Mouse (Mus musculus) monocyte, adult 2 months (primary cell): ENCODE results near the gene Vmn1r31.

ENCODE experiments used
- DNase-seq, 2 experiments: peaks; one replicate each; pipeline ENCODE4 v3.0.0; 2022; ENCODE audit warnings: low spot score in 2 of 2, low read depth in 1 of 2

The Vmn1r31 gene

GRCm38 (mm10) chr6:58475230-58475629, at the start of gene Vmn1r31:
Gene Vmn1r31 (minus strand): TSS chr6:58475330.
- no peak for DNase-seq

- DNase-seq = no peak
Measured at GRCm38 (mm10) chr6:58443285-58443684, 31.8 kb downstream of the Vmn1r31 start, which contains the start of gene Vmn1r30. Gene Vmn1r30 (minus strand): TSS chr6:58443385.
